Mouse (Mus musculus) small intestine, adult 2 months (tissue): ENCODE results near the gene Mcu. TPM values are rescaled to one million over a fixed set of nuclear protein-coding genes. Genes with fewer than 3 reads are reported as not detected.
A peak's percentile ranks its signal among the peaks of the same experiment; 100 is the strongest.

Source experiments
- H3K27ac ChIP-seq: fragments of 200-500 bp; 2 replicates; pipeline ENCODE4 v1.5.1; 2012; ENCODE audit warnings: low read depth, low read length, control low read depth, inconsistent platforms; ENCODE audit not compliant: insufficient read depth
- H3K27me3 ChIP-seq: fragments of 200-500 bp; 2 replicates; pipeline ENCODE4 v1.6.1; 2012; ENCODE audit warnings: mild to moderate bottlenecking, moderate library complexity, low read length, inconsistent platforms; ENCODE audit not compliant: control insufficient read depth, insufficient read depth
- H3K36me3 ChIP-seq: fragments of 200-500 bp; 2 replicates; pipeline ENCODE4 v1.6.1; 2012; ENCODE audit warnings: mild to moderate bottlenecking, low read length, control low read depth, inconsistent platforms; ENCODE audit not compliant: control insufficient read depth, insufficient read depth
- H3K4me1 ChIP-seq: fragments of 200-500 bp; 2 replicates; pipeline ENCODE4 v1.6.1; 2012; ENCODE audit warnings: low read length, inconsistent platforms, mixed read lengths; ENCODE audit not compliant: control insufficient read depth, insufficient read depth, insufficient read length
- H3K4me3 ChIP-seq: fragments of 200-500 bp; 2 replicates; pipeline ENCODE4 v1.5.1; 2012; ENCODE audit warnings: low read depth, mild to moderate bottlenecking, control low read depth, inconsistent platforms, low read length, moderate library complexity
- CTCF ChIP-seq: fragments of 200-500 bp; IDR thresholded peaks from 2 replicates; pipeline ENCODE4 v1.5.1; 2012; ENCODE audit warnings: low read depth, mild to moderate bottlenecking, control low read depth, inconsistent platforms, low read length, moderate library complexity, mixed read lengths; ENCODE audit not compliant: insufficient replicate concordance, insufficient read length; ENCODE audit errors: extremely low read depth
- POLR2A ChIP-seq: fragments of 200-500 bp; IDR thresholded peaks from 2 replicates; pipeline ENCODE4 v1.6.1; 2012; ENCODE audit warnings: low read depth, mild to moderate bottlenecking, control low read depth, inconsistent platforms, low read length, moderate library complexity
- WGBS: fragments of 180-500 bp; shearing (Covaris S2); methylation state at CpG from one replicate; pipeline ENCODE4 v1.1.7; 2018; 5-methylcytosine and 5-hydroxymethylcytosine counted together
- polyA plus RNA-seq: library from polyadenylated mRNA; depleted of rRNA; stranded (reverse); fragments of >200 nt; gene quantifications from 2 replicates; pipeline ENCODE4 v1.2.3, GENCODE M21; 2012

Mcu gene
- polyA plus RNA-seq, 1 experiment, result 87.5 TPM

DNA sequence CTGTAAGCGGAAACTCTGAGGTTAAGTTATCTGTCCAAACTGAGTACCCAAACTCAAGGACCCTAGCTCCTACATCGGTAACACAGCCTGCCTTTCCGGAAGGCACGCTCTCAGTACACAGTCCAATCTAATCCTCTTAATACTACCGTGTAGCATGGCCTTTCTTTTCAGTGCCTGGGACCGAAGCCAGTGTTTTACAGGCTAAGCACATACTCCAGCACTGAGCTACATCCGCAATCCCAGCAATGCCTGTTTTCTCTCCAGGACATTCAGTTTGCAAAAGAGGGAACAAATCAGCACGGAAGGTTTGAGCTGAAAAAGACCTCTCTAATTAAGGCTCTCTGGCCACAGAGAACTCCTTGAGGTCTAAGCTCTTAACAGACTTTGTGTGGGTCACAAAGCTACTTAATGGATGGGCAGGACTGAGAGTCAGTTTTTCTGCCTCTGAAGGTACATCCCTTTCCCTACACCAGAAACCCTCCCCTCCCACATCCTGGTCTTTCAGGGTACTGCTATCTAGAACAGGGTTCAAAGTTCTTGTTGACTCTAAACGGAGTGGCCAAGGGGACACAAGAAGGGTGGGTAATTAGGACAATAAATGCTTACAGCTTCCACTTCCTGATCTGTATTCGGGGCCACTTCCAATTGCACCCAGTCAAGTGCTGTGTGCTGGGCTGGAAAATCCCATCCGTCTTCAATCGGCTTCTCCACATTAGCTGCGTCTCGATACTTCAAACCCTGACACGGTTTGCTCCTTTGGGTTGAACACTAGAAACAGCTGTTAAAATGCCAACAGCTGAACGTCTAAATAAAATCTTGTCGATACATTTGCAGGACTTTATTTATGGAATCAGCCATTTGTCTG is 12.4 kb upstream of the Mcu start:
- TF ChIP-seq POLR2A (peak; percentile 66; the same call in 1 of the 2 replicates), CTCF (no peak)
- peak overlapping the region; percentile 16; the same call in 1 of the 2 replicates for H3K4me3 ChIP-seq
- peak overlapping the region; percentile 96 for H3K27ac ChIP-seq
- WGBS, result 21% methylated on average over 17 of the region's 17 CpGs
- no peaks in the 10 kb centered on the region for H3K36me3 ChIP-seq
- no peaks in the 10 kb centered on the region for H3K27me3 ChIP-seq
- H3K4me1 ChIP-seq, result peaks cover 3% of the 10 kb centered on the region; the same call in 1 of the 2 replicates

DNA sequence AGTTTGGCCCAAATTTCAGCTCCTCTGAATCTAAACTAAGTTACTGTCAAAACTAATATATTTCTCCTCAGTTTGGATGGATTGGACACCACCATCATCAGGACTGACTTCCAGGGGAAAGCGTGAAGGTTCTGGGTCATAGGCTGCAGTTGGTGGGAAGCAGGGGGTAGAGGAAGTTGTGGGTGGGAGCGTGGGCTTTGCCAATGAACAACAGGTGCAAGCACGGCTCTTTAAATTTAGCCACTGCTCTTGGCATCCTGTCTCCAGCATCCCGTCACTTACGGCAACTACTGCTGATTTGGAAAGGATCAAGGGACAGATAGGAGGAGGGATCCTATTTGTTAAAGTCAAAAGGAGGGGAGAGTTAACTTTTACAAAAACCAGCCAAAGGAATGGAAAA is 7.0 kb upstream of the Mcu start:
- peaks cover 3% of the 10 kb centered on the region; the same call in 1 of the 2 replicates for H3K4me1 ChIP-seq
- H3K27ac ChIP-seq, result no peak overlapping the region
- H3K4me3 ChIP-seq, result no peak overlapping the region
- WGBS, result 76% methylated on average over 5 of the region's 5 CpGs
- no peaks in the 10 kb centered on the region for H3K36me3 ChIP-seq
- H3K27me3 ChIP-seq, result no peaks in the 10 kb centered on the region
- TF ChIP-seq CTCF (no peak), POLR2A (no peak)

GRCm38 (mm10) chr10:59621355-59621754 is 4.9 kb upstream of the Mcu start:
- no peak overlapping the region for H3K4me3 ChIP-seq
- no peaks in the 10 kb centered on the region for H3K4me1 ChIP-seq
- H3K27me3 ChIP-seq, result no peaks in the 10 kb centered on the region
- TF ChIP-seq CTCF (no peak), POLR2A (no peak)
- no peak overlapping the region for H3K27ac ChIP-seq
- WGBS, result 16% methylated on average over 10 of the region's 10 CpGs
- no peaks in the 10 kb centered on the region for H3K36me3 ChIP-seq

DNA sequence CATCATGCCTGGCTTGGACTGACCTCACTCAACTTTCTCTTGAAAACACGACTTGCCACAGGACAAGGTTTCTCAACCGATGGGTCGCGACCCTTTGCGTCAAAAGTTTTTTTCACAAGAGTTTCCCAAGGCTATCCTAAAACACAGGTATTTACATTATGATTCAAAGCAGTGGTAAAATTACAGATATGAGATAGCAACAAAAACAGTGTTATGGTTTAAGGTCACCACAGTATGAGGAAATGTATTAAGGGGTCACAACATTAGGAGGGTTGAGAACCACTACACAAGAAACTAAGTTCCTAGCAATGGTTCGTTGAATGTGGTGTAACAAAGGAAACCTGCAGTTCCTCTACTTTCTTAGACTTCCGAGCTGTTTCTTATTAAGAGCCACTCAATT is 1.3 kb upstream of the Mcu start:
- H3K27me3 ChIP-seq, result no peaks in the 10 kb centered on the region
- no peak overlapping the region for H3K4me3 ChIP-seq
- H3K4me1 ChIP-seq, result peaks cover 6% of the 10 kb centered on the region; the same call in 1 of the 2 replicates
- 92% methylated on average over 7 of the region's 7 CpGs for WGBS
- H3K27ac ChIP-seq, result no peak overlapping the region
- no peaks in the 10 kb centered on the region for H3K36me3 ChIP-seq
- no peak for TF ChIP-seq POLR2A
- no peak for TF ChIP-seq CTCF

GRCm38 (mm10) chr10:59615981-59616520 is 441 bp downstream of the Mcu start, which contains the start of gene Gm10322:
TSS of gene Gm10322 (plus strand) at chr10:59616063.
- Histone ChIP-seq H3K27me3 (no peaks in the 10 kb centered on the region), H3K27ac (peak within 1 kb of the TSS; percentile 75), H3K36me3 (no peaks in the 10 kb centered on the region), H3K4me3 (peak within 1 kb of the TSS; percentile 90), H3K4me1 (peaks cover 6% of the 10 kb centered on the region; the same call in 1 of the 2 replicates)
- under 1% methylated on average over 49 of the region's 51 CpGs for WGBS
- TF ChIP-seq CTCF, result no peak
- TF ChIP-seq POLR2A, result peak; percentile 44; the same call in 1 of the 2 replicates

GRCm38 (mm10) chr10:59615411-59615810 is 1.1 kb downstream of the Mcu start:
- H3K27me3 ChIP-seq, result no peaks in the 10 kb centered on the region
- H3K36me3 ChIP-seq, result no peaks in the 10 kb centered on the region
- peaks cover 6% of the 10 kb centered on the region; the same call in 1 of the 2 replicates for H3K4me1 ChIP-seq
- H3K27ac ChIP-seq, result peak overlapping the region; percentile 75
- WGBS, result 13% methylated on average over 5 of the region's 5 CpGs
- no peak for TF ChIP-seq POLR2A
- no peak for TF ChIP-seq CTCF
- H3K4me3 ChIP-seq, result peak overlapping the region; percentile 90

- no peaks in the 10 kb centered on the region for H3K36me3 ChIP-seq
- WGBS, result 36% methylated on average over 5 of the region's 5 CpGs
- TF ChIP-seq CTCF (peak; percentile 23; the same call in 1 of the 2 replicates), POLR2A (no peak)
- H3K4me1 ChIP-seq, result peaks cover 6% of the 10 kb centered on the region; the same call in 1 of the 2 replicates
- no peaks in the 10 kb centered on the region for H3K27me3 ChIP-seq
- H3K4me3 ChIP-seq, result peak overlapping the region; percentile 20
- no peak overlapping the region; the same call in 1 of the 2 replicates for H3K27ac ChIP-seq
Measured at GRCm38 (mm10) chr10:59614141-59614540, 2.4 kb downstream of the Mcu start.
